Mouse (Mus musculus): ENCODE measurements around the gene Lama5. TPM values are rescaled to one million over a fixed set of nuclear protein-coding genes. Genes with fewer than 3 reads are reported as not detected.

Gene Lama5
- total RNA-seq (2023): not detected

GRCm38 (mm10) chr2:180225762-180226378, at the start of gene Lama5:
TSS of gene Lama5 (minus strand) at chr2:180225859.

GRCm38 (mm10) chr2:180273394-180274244, 48.0 kb upstream of the Lama5 start, which contains the start of gene Cables2:
TSS of gene Cables2 (minus strand) at chr2:180273496.

GRCm38 (mm10) chr2:180257001-180257521, 31.4 kb upstream of the Lama5 start, which contains the start of gene Rps21:
TSS of gene Rps21 (plus strand) at chr2:180257377.

GRCm38 (mm10) chr2:180170806-180171521, 54.7 kb downstream of the Lama5 start, which contains the start of gene Adrm1:
TSS of gene Adrm1 (plus strand) at chr2:180171485.

Other genes starting within 250 kb of the Lama5 start
- 10 to 100 TPM; 38.0 to 46.0 TPM for gene Taf4, start 249.2 kb downstream of the Lama5 start, total RNA-seq (2023)
- 10 to 100 TPM; 36.0 to 38.7 TPM for gene Lsm14b, start 200.9 kb downstream of the Lama5 start, total RNA-seq (2023)
- 100 to 1,000 TPM; 127 to 151 TPM for gene Psma7, start 183.4 kb downstream of the Lama5 start, total RNA-seq (2023)
- 1 to 10 TPM; 7.1 to 8.5 TPM for gene Ss18l1, start 183.3 kb downstream of the Lama5 start, total RNA-seq (2023)
- 10 to 100 TPM; 20.6 to 22.1 TPM for gene Mtg2, start 155.3 kb downstream of the Lama5 start, total RNA-seq (2023)
- not detected for gene Hrh3, start 121.4 kb downstream of the Lama5 start, total RNA-seq (2023)
- gene Osbpl2, start 106.6 kb downstream of the Lama5 start, total RNA-seq (2023): 10 to 100 TPM; 41.1 to 43.1 TPM
- 100 to 1,000 TPM; 114 to 122 TPM for gene Adrm1, start 54.4 kb downstream of the Lama5 start, total RNA-seq (2023)
- gene Rps21, start 31.5 kb upstream of the Lama5 start, total RNA-seq (2023): 1,000 to 10,000 TPM; 1,793 to 1,897 TPM
- 10 to 100 TPM; 80.4 to 92.3 TPM for gene Cables2, start 47.6 kb upstream of the Lama5 start, total RNA-seq (2023)
- gene Rbbp8nl, start 64.0 kb upstream of the Lama5 start, total RNA-seq (2023): not detected
- gene Gata5, start 108.8 kb upstream of the Lama5 start, total RNA-seq (2023): not detected
- 10 to 100 TPM in 1 of 2 experiments, 1 to 10 TPM in 1; 9.2 to 20.6 TPM for gene Slco4a1, start 230.4 kb upstream of the Lama5 start, total RNA-seq (2023)

All from B cell, adult 67 days (primary cell).